Comparison of ENCODE assay signal across 8 mouse cellular contexts in the genomic region with DNA sequence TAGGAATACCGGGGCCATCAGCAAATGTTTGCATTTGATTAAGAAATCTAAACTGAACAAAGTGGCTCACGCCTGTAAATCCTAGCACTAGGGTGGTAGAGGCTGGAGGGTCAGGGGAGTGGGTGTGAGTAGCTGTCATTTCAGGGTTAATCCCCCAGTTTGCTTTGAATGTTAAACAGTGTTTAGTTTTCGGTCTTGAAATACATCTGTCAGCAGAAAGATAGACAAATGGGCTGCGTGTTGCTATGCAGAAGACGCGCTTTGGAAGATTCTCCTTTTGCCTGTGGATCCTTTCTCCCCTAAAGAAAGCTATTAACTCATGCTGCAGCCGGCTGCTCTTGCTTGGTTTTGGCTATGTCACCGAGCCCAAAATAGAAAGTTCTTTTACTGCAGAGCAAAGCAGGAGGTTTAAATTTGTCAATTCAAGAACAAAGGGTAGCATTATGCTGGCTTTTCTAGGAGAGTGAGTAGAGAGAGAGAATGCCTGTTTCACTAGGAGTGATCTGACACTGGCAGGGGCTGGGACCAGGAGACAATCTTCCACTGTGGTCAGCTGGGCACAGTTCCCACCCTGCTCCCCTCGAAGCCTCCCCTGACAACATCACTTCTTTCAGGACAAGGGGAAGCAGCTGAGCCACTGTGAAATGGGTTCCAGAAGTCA. TPM values are rescaled to one million over a fixed set of nuclear protein-coding genes. Genes with fewer than 3 reads are reported as not detected.
DNase-seq lines count a peak whose midpoint lies in the region; ATAC-seq and TF ChIP-seq lines count a peak whose summit lies in the region.

No protein-coding gene starts in this region.

- TF ChIP-seq CTCF in cerebellum, adult 2 months (IDR thresholded peaks at IDR 0.05; ENCODE audit: borderline replicate concordance, insufficient read depth, low read depth, low read length) = no peak

- peak overlapping the region; percentile 22; the same call in 1 of the 2 replicates for H3K4me2 ChIP-seq in hindbrain, embryonic 16.5 days (ENCODE audit: low read length)

- no peak overlapping the region for H3K4me3 ChIP-seq in cerebellum, adult 2 months (replicated peaks; ENCODE audit: insufficient read depth, low read depth, low read length)
- H3K4me3 ChIP-seq in hindbrain, embryonic 16.5 days (ENCODE audit: low read length) = no peak overlapping the region
- H3K4me3 ChIP-seq in midbrain, embryonic 10.5 days = no peak overlapping the region

- H3K27ac ChIP-seq in cerebellum, adult 2 months (ENCODE audit: insufficient read depth, low read length) = peak overlapping the region; percentile 59; the same call in 1 of the 2 replicates
- peak overlapping the region; percentile 75 for H3K27ac ChIP-seq in hindbrain, embryonic 16.5 days (ENCODE audit: low read depth, low read length)
- H3K27ac ChIP-seq in midbrain, embryonic 10.5 days (replicated peaks) = peak overlapping the region; percentile 59; the same call in 1 of the 2 replicates

- TF ChIP-seq POLR2A in cerebellum, adult 2 months (IDR thresholded peaks at IDR 0.05; ENCODE audit: borderline replicate concordance, insufficient read depth, low read length) = no peak

- no peaks in the 10 kb centered on the region for H3K36me3 ChIP-seq in hindbrain, embryonic 16.5 days (ENCODE audit: control insufficient read depth, insufficient read depth, low read length)
- no peaks in the 10 kb centered on the region for H3K36me3 ChIP-seq in midbrain, embryonic 10.5 days

- peak; percentile 23 to 40 for DNase-seq in cerebellum, adult 2 months
- no peak for DNase-seq in cerebellum, adult 11 months
- DNase-seq in fibroblast of lung, adult 2 months (ENCODE audit: low read depth) = peak; percentile 64
- no peak for DNase-seq in midbrain, embryonic 10.5 days (ENCODE audit: low spot score)
- DNase-seq in yolk sac, embryonic 10.5 days (ENCODE audit: low spot score) = no peak
- no peak for DNase-seq in spleen, adult 18-20 months
- DNase-seq in adrenal gland, adult 2 months = no peak

- no peaks in the 10 kb centered on the region; the same call in 1 of the 2 replicates for H3K4me1 ChIP-seq in cerebellum, adult 2 months (ENCODE audit: control insufficient read depth, insufficient read depth, low read length)
- no peaks in the 10 kb centered on the region; the same call in 1 of the 2 replicates for H3K4me1 ChIP-seq in hindbrain, embryonic 16.5 days (ENCODE audit: control insufficient read depth, insufficient read depth, low read depth, low read length)
- peaks cover 22% of the 10 kb centered on the region for H3K4me1 ChIP-seq in midbrain, embryonic 10.5 days

- no peaks in the 10 kb centered on the region for H3K27me3 ChIP-seq in cerebellum, adult 2 months (ENCODE audit: control insufficient read depth, insufficient read depth, low read length)
- no peaks in the 10 kb centered on the region for H3K27me3 ChIP-seq in hindbrain, embryonic 16.5 days (replicated peaks; ENCODE audit: control insufficient read depth, insufficient read depth, low read length)
- no peaks in the 10 kb centered on the region for H3K27me3 ChIP-seq in midbrain, embryonic 10.5 days (ENCODE audit: low read depth, poor library complexity, severe bottlenecking)

- ATAC-seq in hindbrain, embryonic 16.5 days = peak; percentile 96

- 28% methylated on average over 9 of the region's 9 CpGs for WGBS in cerebellum, adult 2 months
- WGBS in hindbrain, embryonic 16.5 days = 25% methylated on average over 9 of the region's 9 CpGs
- WGBS in midbrain, embryonic 10.5 days = 55% methylated on average over 9 of the region's 9 CpGs

- H3K9me3 ChIP-seq in hindbrain, embryonic 16.5 days (ENCODE audit: control insufficient read depth, low read length) = no peaks in the 10 kb centered on the region
- no peaks in the 10 kb centered on the region for H3K9me3 ChIP-seq in midbrain, embryonic 10.5 days (replicated peaks)

- H3K9ac ChIP-seq in hindbrain, embryonic 16.5 days (ENCODE audit: low read depth, low read length) = no peak overlapping the region

RNA-seq across cellular contexts. Expression of a gene that starts 12.1 kb away (rescaled TPM):
- 112 and 113 TPM in 2 replicates for polyA plus RNA-seq in cerebellum, adult 2 months (2012; rRNA removed)
- polyA plus RNA-seq in hindbrain, embryonic 16.5 days (2015; fragmentation: Nextera tagmentation; extraction: Ambion mirVana) = 124 and 125 TPM in 2 replicates
- 90.0 and 93.8 TPM in 2 replicates for polyA plus RNA-seq in midbrain, embryonic 10.5 days (2016; fragmentation: Nextera tagmentation; extraction: Ambion mirVana)
- total RNA-seq in adrenal gland, adult 2 months (2021) = 10 to 100 TPM; 69.0 to 90.8 TPM
- 17.5 and 19.2 TPM in 2 replicates for polyA plus RNA-seq in adrenal gland, adult 2 months (2012; rRNA removed)

RNA-seq across cellular contexts. Expression of a gene that starts 59.0 kb away (rescaled TPM):
- not detected in 2 replicates for polyA plus RNA-seq in cerebellum, adult 2 months (2012; rRNA removed)
- polyA plus RNA-seq in hindbrain, embryonic 16.5 days (2015; fragmentation: Nextera tagmentation; extraction: Ambion mirVana) = not detected in 2 replicates
- not detected in 2 replicates for polyA plus RNA-seq in midbrain, embryonic 10.5 days (2016; fragmentation: Nextera tagmentation; extraction: Ambion mirVana)
- not detected for total RNA-seq in adrenal gland, adult 2 months (2021)
- polyA plus RNA-seq in adrenal gland, adult 2 months (2012; rRNA removed) = not detected in 2 replicates

Comparison
In these comparisons a context has a peak if more than half of its experiments do, and no peak if none do; other contexts are left out.
1. DNase-seq: peak in cerebellum, adult 2 months (2 of 2) and fibroblast of lung, adult 2 months (single experiment); none in cerebellum, adult 11 months (single experiment), midbrain, embryonic 10.5 days (single experiment), yolk sac, embryonic 10.5 days (single experiment), spleen, adult 18-20 months (0 of 2) and adrenal gland, adult 2 months (single experiment).
2. Peak in every context shown above with its lines, with median percentiles within 50 percentile points of each other: H3K27ac ChIP-seq.